Mouse (Mus musculus): ENCODE results near the gene Iqgap2. TPM values are rescaled to one million over a fixed set of nuclear protein-coding genes. Genes with fewer than 3 reads are reported as not detected.

Gene Iqgap2
- polyA plus RNA-seq, 1 experiment, result 7.4 TPM

- no peaks in the 10 kb centered on the region for H3K4me1 ChIP-seq (ENCODE audit: control insufficient read depth, insufficient read depth, low read length)
- no peak overlapping the region for H3K27ac ChIP-seq (ENCODE audit: insufficient read depth, low read length)
- no peak overlapping the region for H3K4me3 ChIP-seq (ENCODE audit: insufficient read depth, low read length)
- TF ChIP-seq CTCF (IDR thresholded peaks at IDR 0.05; ENCODE audit: borderline replicate concordance, insufficient read depth, low read length) (no peak), POLR2A (IDR thresholded peaks at IDR 0.05; ENCODE audit: low read depth, low read length) (no peak)
Measured at GRCm38 (mm10) chr13:95712054-95712453, 179.7 kb downstream of the Iqgap2 start.

- no peak overlapping the region for H3K27ac ChIP-seq (ENCODE audit: insufficient read depth, low read length)
- no peak for TF ChIP-seq POLR2A (IDR thresholded peaks at IDR 0.05; ENCODE audit: low read depth, low read length)
- TF ChIP-seq CTCF (IDR thresholded peaks at IDR 0.05; ENCODE audit: borderline replicate concordance, insufficient read depth, low read length), result no peak
- no peaks in the 10 kb centered on the region for H3K4me1 ChIP-seq (ENCODE audit: control insufficient read depth, insufficient read depth, low read length)
- no peak overlapping the region for H3K4me3 ChIP-seq (ENCODE audit: insufficient read depth, low read length)
Measured at GRCm38 (mm10) chr13:95705589-95705988, 186.1 kb downstream of the Iqgap2 start.

GRCm38 (mm10) chr13:95703376-95703775 is 188.3 kb downstream of the Iqgap2 start:
- no peak for TF ChIP-seq POLR2A (IDR thresholded peaks at IDR 0.05; ENCODE audit: low read depth, low read length)
- no peak for TF ChIP-seq CTCF (IDR thresholded peaks at IDR 0.05; ENCODE audit: borderline replicate concordance, insufficient read depth, low read length)
- Histone ChIP-seq H3K4me3 (ENCODE audit: insufficient read depth, low read length) (no peak overlapping the region), H3K27ac (ENCODE audit: insufficient read depth, low read length) (no peak overlapping the region)

GRCm38 (mm10) chr13:95697874-95698273 is 193.8 kb downstream of the Iqgap2 start:
- TF ChIP-seq CTCF (IDR thresholded peaks at IDR 0.05; ENCODE audit: borderline replicate concordance, insufficient read depth, low read length) (no peak), POLR2A (IDR thresholded peaks at IDR 0.05; ENCODE audit: low read depth, low read length) (no peak)
- Histone ChIP-seq H3K4me3 (ENCODE audit: insufficient read depth, low read length) (no peak overlapping the region), H3K27ac (ENCODE audit: insufficient read depth, low read length) (no peak overlapping the region), H3K4me1 (ENCODE audit: control insufficient read depth, insufficient read depth, low read length) (peaks cover 4% of the 10 kb centered on the region; the same call in 1 of the 2 replicates)

More at GRCm38 (mm10) chr13:95703376-95703775, 188.3 kb downstream of the Iqgap2 start:
- peaks cover 2% of the 10 kb centered on the region; the same call in 1 of the 2 replicates for H3K4me1 ChIP-seq (ENCODE audit: control insufficient read depth, insufficient read depth, low read length)

- Histone ChIP-seq H3K27ac (ENCODE audit: insufficient read depth, low read length) (no peak within 1 kb of the TSS), H3K4me3 (ENCODE audit: insufficient read depth, low read length) (no peak within 1 kb of the TSS), H3K4me1 (ENCODE audit: control insufficient read depth, insufficient read depth, low read length) (peaks cover 4% of the 10 kb centered on the region; the same call in 1 of the 2 replicates)
- TF ChIP-seq CTCF (IDR thresholded peaks at IDR 0.05; ENCODE audit: borderline replicate concordance, insufficient read depth, low read length), result no peak
- no peak for TF ChIP-seq POLR2A (IDR thresholded peaks at IDR 0.05; ENCODE audit: low read depth, low read length)
Measured at GRCm38 (mm10) chr13:95696654-95697163, 195.0 kb downstream of the Iqgap2 start, which contains the start of gene F2rl2. Gene F2rl2, plus strand, starts transcription at chr13:95696853.

GRCm38 (mm10) chr13:95696120-95696653 is 195.5 kb downstream of the Iqgap2 start:
- Histone ChIP-seq H3K27ac (ENCODE audit: insufficient read depth, low read length) (no peak overlapping the region), H3K4me1 (ENCODE audit: control insufficient read depth, insufficient read depth, low read length) (peaks cover 4% of the 10 kb centered on the region; the same call in 1 of the 2 replicates), H3K4me3 (ENCODE audit: insufficient read depth, low read length) (no peak overlapping the region)
- TF ChIP-seq CTCF (IDR thresholded peaks at IDR 0.05; ENCODE audit: borderline replicate concordance, insufficient read depth, low read length), result no peak
- TF ChIP-seq POLR2A (IDR thresholded peaks at IDR 0.05; ENCODE audit: low read depth, low read length), result no peak

- no peaks in the 10 kb centered on the region for H3K4me1 ChIP-seq (ENCODE audit: control insufficient read depth, insufficient read depth, low read length)
- no peak overlapping the region for H3K27ac ChIP-seq (ENCODE audit: insufficient read depth, low read length)
- no peak overlapping the region for H3K4me3 ChIP-seq (ENCODE audit: insufficient read depth, low read length)
- TF ChIP-seq POLR2A (IDR thresholded peaks at IDR 0.05; ENCODE audit: low read depth, low read length), result no peak
- no peak for TF ChIP-seq CTCF (IDR thresholded peaks at IDR 0.05; ENCODE audit: borderline replicate concordance, insufficient read depth, low read length)
Measured at GRCm38 (mm10) chr13:95692201-95692600, 199.5 kb downstream of the Iqgap2 start.

GRCm38 (mm10) chr13:95688576-95688975 is 203.1 kb downstream of the Iqgap2 start:
- H3K4me3 ChIP-seq (ENCODE audit: insufficient read depth, low read length), result no peak overlapping the region
- no peak overlapping the region for H3K27ac ChIP-seq (ENCODE audit: insufficient read depth, low read length)
- peaks cover 3% of the 10 kb centered on the region; the same call in 1 of the 2 replicates for H3K4me1 ChIP-seq (ENCODE audit: control insufficient read depth, insufficient read depth, low read length)
- no peak for TF ChIP-seq CTCF (IDR thresholded peaks at IDR 0.05; ENCODE audit: borderline replicate concordance, insufficient read depth, low read length)
- TF ChIP-seq POLR2A (IDR thresholded peaks at IDR 0.05; ENCODE audit: low read depth, low read length), result no peak

- no peak for TF ChIP-seq POLR2A (IDR thresholded peaks at IDR 0.05; ENCODE audit: low read depth, low read length)
- TF ChIP-seq CTCF (IDR thresholded peaks at IDR 0.05; ENCODE audit: borderline replicate concordance, insufficient read depth, low read length), result no peak
- no peak overlapping the region for H3K4me3 ChIP-seq (ENCODE audit: insufficient read depth, low read length)
- no peak overlapping the region for H3K27ac ChIP-seq (ENCODE audit: insufficient read depth, low read length)
- H3K4me1 ChIP-seq (ENCODE audit: control insufficient read depth, insufficient read depth, low read length), result peaks cover 3% of the 10 kb centered on the region; the same call in 1 of the 2 replicates
Measured at GRCm38 (mm10) chr13:95685736-95686135, 206.0 kb downstream of the Iqgap2 start.

GRCm38 (mm10) chr13:95684656-95685244 is 207.0 kb downstream of the Iqgap2 start:
- Histone ChIP-seq H3K4me3 (ENCODE audit: insufficient read depth, low read length) (no peak overlapping the region), H3K4me1 (ENCODE audit: control insufficient read depth, insufficient read depth, low read length) (peaks cover 3% of the 10 kb centered on the region; the same call in 1 of the 2 replicates), H3K27ac (ENCODE audit: insufficient read depth, low read length) (no peak overlapping the region)
- TF ChIP-seq CTCF (IDR thresholded peaks at IDR 0.05; ENCODE audit: borderline replicate concordance, insufficient read depth, low read length) (no peak), POLR2A (IDR thresholded peaks at IDR 0.05; ENCODE audit: low read depth, low read length) (no peak)

Measured in embryonic fibroblast, embryonic 13.5 days (primary cell).